Mouse (Mus musculus) gastrocnemius, postnatal 4 days (tissue): Measurements from ENCODE around the gene Gatad2b. TPM values are rescaled to one million over a fixed set of nuclear protein-coding genes. Genes with fewer than 3 reads are reported as not detected.

Experiments used
- DNase-seq, 2 experiments: peaks; one replicate each; pipeline ENCODE4 v3.0.0; 2021 to 2022; ENCODE audit warnings: low spot score in 2 of 2, mixed read lengths in 2 of 2
- total RNA-seq, 2 experiments: library from RNA; stranded (reverse); gene quantifications; 2 replicates each; pipeline ENCODE4 v1.2.3; 2021

The Gatad2b gene
- total RNA-seq, 2 experiments from 2014 or later: 63.6 to 67.4 TPM

DNA sequence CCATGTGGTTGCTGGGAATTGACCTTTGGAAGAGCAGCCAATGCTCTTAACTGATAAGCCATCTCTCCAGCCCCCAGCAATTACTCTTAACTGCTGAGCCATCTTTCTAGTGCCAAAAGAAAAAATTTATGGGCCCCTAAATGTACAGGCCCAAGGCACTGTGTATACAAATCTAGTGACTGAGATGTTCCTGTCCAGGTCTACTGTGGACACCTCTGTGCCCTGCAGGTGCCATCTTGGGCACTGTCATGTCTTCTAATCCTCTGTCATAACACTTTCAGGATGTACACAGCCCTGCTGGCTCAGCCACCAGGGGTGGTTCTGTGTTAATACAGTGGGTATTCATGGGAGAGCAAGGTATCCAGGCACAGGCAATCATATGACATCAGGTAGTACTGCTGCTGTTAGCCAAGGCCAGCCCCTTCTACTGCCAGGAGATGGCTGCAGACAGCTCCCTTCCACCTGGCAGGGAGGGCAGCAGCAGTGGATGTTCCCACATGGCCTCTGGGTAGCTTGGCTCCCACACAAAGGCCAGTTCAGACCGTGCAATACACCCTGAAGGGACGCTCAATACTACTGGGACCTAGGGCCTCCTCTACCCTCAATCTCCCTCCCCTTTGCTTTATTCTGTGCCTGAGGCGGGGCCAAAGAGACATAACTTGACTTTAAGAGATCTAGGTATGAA is 82.7 kb downstream of the Gatad2b start:
- no peak for DNase-seq

DNA sequence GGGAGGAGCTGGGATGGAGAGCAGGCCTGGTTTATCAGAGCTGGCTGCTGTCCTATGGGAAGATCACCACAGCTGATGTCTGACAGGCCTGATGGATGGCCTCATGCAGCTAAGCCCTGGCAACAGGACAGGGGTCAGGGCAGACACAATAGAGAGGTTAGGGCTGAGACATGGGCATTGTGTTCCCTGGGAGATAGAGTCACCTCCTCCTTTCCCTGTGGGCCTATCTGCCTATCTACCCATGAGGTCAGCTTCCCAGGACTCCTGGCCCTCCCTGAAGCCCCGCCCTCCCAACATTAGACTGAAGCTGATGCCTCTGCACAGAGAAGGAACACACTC is 83.2 kb downstream of the Gatad2b start:
- no peak for DNase-seq

DNA sequence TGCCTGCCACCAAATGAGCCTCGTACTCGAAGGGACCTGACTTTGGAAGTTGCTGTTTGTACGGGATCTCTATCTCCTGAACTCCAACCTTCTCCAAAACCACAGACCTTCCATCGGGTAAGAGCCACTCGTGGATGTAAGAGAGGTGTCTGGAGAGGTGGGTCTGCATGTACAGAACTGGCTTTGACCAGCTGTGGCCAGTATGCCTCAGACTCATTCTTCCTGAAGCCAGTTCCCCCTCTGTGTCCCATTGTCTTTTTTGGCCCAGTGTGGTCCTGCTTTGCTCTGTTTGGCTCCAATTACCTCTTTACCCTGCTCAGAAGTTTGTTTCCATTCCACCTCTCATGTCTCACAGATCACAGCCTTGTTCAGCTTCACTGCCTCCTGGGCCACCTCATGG is 85.5 kb downstream of the Gatad2b start:
- no peak for DNase-seq

DNA sequence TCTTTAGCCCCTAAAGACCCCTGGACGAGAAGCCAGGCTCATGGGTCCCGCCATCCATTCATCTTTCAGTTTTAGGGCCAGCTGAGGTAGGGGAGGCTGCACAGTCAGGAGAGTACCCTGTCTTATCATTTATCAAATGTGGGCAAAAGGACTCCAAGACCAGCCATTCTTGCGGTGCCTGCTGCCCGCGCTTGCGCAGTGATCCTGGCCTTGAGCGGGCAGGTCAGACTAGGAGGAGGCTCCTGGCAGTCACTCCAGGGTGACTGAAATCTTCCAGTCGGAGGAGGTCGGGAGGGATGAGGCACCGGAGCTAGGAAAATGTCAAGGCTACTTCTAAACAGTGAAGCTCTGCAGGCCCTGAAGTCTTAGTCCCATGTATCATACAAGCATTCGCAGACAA is 88.7 kb downstream of the Gatad2b start:
- no peak for DNase-seq

- DNase-seq: no peak
These were observed 90.7 kb downstream of the Gatad2b start for GRCm38 (mm10) chr3:90383690-90384089.

GRCm38 (mm10) chr3:90384851-90385375 is 91.9 kb downstream of the Gatad2b start:
- no peak for DNase-seq

GRCm38 (mm10) chr3:90386817-90387216 is 93.8 kb downstream of the Gatad2b start:
- DNase-seq: no peak

DNA sequence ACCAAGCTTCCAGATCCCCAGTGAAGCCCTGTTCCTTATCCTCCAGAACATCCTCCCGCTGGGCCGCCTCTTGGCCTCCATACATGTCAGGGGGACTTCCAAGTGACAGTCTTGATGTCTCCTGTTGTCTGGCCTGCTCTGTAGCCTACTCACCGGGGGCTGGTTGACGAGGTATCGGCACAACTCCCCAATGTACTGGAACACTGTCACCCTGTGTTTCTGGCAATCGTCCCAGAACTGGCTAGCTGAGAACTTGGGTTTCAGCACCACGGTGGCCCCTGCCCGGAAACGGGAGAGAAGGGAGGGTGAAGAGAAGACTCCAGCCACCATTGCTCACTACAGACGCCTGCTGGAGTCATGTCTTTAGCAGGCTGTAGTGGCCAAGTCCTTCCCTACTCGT is 94.5 kb downstream of the Gatad2b start:
- peak in 1 of 2 experiments; percentile 21 for DNase-seq

DNA sequence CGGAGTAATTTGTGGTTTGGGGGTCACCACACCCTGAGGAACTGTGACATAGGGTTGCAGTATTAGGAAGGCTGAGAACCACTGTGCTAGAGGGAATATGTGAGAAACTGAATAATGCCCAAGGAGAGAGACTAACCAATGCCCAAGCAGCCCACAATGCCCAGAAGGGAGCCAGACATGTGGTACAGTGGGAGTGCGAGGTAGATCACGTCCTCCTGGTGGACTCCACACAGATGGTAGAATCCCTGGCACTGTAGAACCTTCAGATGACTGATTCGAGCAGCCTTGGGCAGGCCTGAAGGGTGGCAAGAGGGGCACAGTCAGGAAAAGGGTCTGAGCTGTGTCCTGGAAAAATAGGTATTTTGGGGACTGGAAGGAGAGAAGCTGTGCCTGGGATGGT is 95.2 kb downstream of the Gatad2b start:
- no peak for DNase-seq

DNA sequence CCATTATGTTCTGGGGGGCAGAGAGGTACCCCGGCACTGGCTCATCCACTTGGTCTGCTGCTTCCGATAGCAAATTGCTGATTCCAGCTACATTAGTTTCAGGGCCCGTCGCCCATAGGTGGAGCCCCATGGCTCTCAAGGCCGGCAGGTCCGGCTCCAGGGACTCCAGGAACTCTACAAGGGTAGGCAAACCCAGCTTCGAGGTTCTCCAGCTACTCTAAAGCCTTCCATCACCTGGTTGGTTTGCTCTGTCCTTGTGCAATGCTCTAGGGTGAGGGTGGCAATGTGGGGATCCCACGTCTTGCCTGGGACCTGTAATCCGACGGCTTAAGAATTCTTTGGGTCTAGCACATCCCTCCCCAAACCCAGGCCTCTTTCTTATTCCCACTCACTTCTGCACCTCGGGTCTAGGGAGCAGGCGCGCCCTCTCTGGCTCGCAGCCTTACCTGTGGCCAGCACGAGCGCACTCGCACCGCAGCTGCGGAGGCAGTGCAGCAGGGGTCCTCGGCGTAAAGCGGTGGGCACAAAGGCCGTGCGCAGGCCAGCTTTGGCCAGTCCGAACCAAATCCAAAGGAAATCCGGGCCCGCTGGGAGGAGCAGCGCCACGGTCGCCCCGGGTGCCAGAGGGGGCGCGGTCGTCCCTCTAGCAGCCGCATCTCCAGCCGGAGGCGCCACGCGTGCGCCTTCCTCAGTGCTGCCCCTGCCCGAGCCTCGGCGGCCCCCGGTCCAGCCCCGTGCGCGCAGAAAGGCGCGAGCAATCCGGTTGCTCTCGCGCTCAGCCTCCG is 95.9 kb downstream of the Gatad2b start:
- peak; percentile 37 to 65 for DNase-seq

GRCm38 (mm10) chr3:90389511-90390490 is 96.8 kb downstream of the Gatad2b start, which contains the start of gene Slc27a3:
Slc27a3 (minus strand) TSS chr3:90389938.
- DNase-seq: peak; percentile 30 to 66

DNA sequence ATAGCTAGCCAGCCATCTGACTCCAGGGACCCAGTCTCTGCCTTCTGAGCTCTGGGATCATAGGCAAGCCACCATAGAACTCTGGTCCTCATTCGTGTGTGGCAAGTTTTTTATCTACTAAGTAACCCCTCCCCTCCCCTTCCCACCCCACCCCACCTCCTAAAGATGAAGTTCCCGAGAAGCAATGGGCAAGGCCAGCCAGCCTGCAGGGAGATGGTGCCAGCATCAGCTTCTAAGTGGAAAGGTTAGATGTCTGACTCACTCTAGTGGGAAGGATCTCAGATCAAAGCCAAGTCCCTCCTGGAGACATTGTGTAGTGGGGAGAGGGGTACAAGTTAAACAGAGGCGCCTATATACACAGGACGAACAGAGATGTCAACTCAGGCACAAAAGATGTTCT is 98.0 kb downstream of the Gatad2b start:
- no peak for DNase-seq

DNA sequence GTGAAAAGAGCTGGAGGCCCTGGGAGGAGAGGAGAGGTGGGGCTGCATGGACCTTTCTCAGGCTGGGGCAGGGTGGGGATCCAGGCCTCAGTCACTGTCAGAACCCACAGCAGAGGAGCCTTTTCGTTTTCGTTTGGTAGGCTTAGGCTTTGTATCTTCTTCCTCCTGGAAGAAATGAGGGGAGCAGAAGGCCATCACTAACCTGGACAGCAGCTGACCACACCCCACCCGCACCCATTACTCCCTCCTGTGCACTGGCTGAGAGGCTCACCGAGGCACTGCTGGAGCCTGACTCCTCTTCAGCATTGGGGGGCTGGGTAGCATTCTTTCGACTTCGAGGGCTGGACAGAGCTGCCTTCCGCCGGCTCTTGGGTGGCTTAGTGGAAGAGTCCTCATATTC is 99.0 kb downstream of the Gatad2b start:
- no peak for DNase-seq

GRCm38 (mm10) chr3:90392661-90393060 is 99.7 kb downstream of the Gatad2b start:
- DNase-seq: no peak

DNA sequence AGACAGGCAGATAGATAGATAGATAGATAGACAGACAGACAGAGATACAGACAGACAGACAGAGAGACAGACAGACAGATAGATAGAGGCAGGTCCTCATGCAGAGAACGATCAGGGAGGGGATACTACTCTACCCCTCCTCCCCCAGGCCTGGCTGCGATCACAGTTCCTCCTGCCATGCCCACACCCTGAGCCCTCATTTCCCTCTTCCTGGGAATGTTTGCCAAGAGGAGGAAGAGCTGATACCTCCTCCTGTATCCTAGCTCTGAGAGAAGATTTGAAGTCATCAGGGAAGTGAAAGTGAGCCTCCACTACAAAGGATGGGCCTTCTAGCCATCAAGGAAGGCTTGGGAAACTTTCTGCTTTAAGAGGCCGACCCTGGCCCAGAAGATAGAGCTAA is 102.7 kb downstream of the Gatad2b start:
- no peak for DNase-seq

GRCm38 (mm10) chr3:90400993-90401392 is 108.0 kb downstream of the Gatad2b start:
- no peak for DNase-seq

DNA sequence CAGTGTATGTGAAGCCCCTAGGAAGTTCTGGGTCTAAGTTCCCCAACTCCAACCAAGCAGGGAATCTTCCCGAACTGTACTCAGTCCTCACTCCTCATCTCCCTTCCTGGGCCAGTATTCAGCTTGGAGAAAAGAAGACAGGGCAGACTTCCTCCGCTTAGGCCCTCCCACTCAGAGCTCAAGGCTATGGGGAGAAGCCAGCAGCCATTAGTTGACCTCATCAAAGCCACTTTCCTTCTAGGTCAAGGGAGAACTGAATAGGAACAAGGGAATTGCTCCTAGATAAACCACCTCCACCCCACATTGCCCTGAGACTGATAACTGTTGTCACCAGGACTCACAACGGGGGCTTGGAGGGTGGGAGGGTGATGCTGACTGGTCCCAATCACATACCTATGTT is 111.1 kb downstream of the Gatad2b start:
- no peak for DNase-seq

GRCm38 (mm10) chr3:90404609-90405008 is 111.6 kb downstream of the Gatad2b start:
- DNase-seq: no peak

GRCm38 (mm10) chr3:90406414-90406813 is 113.4 kb downstream of the Gatad2b start:
- no peak for DNase-seq

- DNase-seq: no peak
These were observed 115.7 kb downstream of the Gatad2b start for GRCm38 (mm10) chr3:90408721-90409120.

DNA sequence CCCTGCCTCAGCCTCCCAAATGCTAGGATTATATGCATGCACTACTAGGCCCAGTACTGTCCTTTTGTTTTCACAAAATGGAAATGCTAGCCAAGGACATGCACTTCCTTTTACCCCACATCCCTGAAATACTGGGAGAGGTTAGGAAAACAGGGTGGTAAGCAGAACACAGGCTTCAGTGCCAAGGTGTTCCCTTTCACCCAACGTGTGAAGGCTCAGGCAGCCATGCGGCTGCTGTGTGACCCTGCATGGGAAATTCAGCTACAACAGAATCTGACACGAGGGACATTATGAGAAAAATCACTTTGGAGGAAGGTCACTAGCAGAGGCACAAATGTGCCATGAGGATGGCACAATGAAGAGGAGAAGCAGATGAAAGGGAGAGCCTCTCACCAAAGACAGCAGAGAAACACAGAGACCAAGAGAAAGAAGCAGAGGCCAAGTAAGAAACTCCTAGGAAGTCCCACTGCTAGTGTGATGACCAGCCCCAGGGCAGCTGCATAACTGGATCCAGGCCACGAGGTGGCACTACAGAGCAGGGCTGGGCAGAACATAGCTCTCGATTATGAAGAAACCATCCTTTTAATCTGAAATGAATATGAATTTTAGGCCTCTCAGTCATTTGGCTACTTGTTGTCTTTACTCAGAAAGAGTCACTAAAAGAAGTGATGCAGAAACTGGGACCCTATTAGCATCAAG is 119.5 kb downstream of the Gatad2b start:
- peak; percentile 63 to 74 for DNase-seq
